Mouse (Mus musculus) adrenal gland, postnatal 10 days (tissue): ENCODE data around the gene Ltbp3. TPM values are rescaled to one million over a fixed set of nuclear protein-coding genes. Genes with fewer than 3 reads are reported as not detected.
A peak's percentile ranks its signal among the peaks of the same experiment; 100 is the strongest.

Experiments used
- DNase-seq: peaks from one replicate; pipeline ENCODE4 v3.0.0; 2021; ENCODE audit warnings: mixed read lengths
- total RNA-seq, 2 experiments: library from RNA; stranded (reverse); gene quantifications; 2 replicates each; pipeline ENCODE4 v1.2.3; 2021

The Ltbp3 gene
- total RNA-seq, 2 experiments from 2014 or later: 185 to 250 TPM

GRCm38 (mm10) chr19:5806809-5807205 is 66.1 kb downstream of the Ltbp3 start:
- DNase-seq: no peak

- DNase-seq: peak; percentile 8
These were observed 67.0 kb downstream of the Ltbp3 start for GRCm38 (mm10) chr19:5807740-5808139.

Other genes with a start within 250 kb of the Ltbp3 start
- gene 1700020D05Rik, start 237.1 kb upstream of the Ltbp3 start, total RNA-seq: 1 to 10 TPM; 1.2 to 2.7 TPM
- gene Snx32, start 230.4 kb upstream of the Ltbp3 start, total RNA-seq: 10 to 100 TPM in 1 of 2 experiments, 1 to 10 TPM in 1; 8.0 to 12.3 TPM
- gene Ovol1, start 180.3 kb upstream of the Ltbp3 start, total RNA-seq: not detected
- 1 to 10 TPM; 6.3 to 7.3 TPM for gene Ap5b1, start 172.9 kb upstream of the Ltbp3 start, total RNA-seq
- gene Rnaseh2c, start 139.0 kb upstream of the Ltbp3 start, total RNA-seq: 100 to 1,000 TPM in 1 of 2 experiments, 10 to 100 TPM in 1; 98.8 to 108 TPM
- gene Kat5, start 130.7 kb upstream of the Ltbp3 start, total RNA-seq: 10 to 100 TPM; 49.9 to 52.2 TPM
- 10 to 100 TPM; 54.1 to 55.7 TPM for gene Rela, start 103.4 kb upstream of the Ltbp3 start, total RNA-seq
- gene Sipa1, start 77.2 kb upstream of the Ltbp3 start, total RNA-seq: 10 to 100 TPM; 52.5 to 68.0 TPM
- 10 to 100 TPM; 49.2 to 50.6 TPM for gene Map3k11, start 52.2 kb upstream of the Ltbp3 start, total RNA-seq
- 10 to 100 TPM; 54.8 to 85.4 TPM for gene Pcnx3, start 52.0 kb upstream of the Ltbp3 start, total RNA-seq
- not detected for gene Kcnk7, start 36.5 kb upstream of the Ltbp3 start, total RNA-seq
- gene Ehbp1l1, start 14.6 kb upstream of the Ltbp3 start, total RNA-seq: 10 to 100 TPM; 29.8 to 48.9 TPM
- gene Fam89b, start 11.3 kb upstream of the Ltbp3 start, total RNA-seq: 10 to 100 TPM; 47.0 to 59.8 TPM
- 10 to 100 TPM; 86.7 to 96.5 TPM for gene Scyl1, start 30.5 kb downstream of the Ltbp3 start, total RNA-seq
- gene Frmd8, start 134.4 kb downstream of the Ltbp3 start, total RNA-seq: 10 to 100 TPM; 29.0 to 34.8 TPM
- gene Slc25a45, start 136.9 kb downstream of the Ltbp3 start, total RNA-seq: 10 to 100 TPM; 13.4 to 14.2 TPM
- 1 to 10 TPM; 1.6 to 1.9 TPM for gene Tigd3, start 153.2 kb downstream of the Ltbp3 start, total RNA-seq
- gene Dpf2, start 172.1 kb downstream of the Ltbp3 start, total RNA-seq: 100 to 1,000 TPM; 105 to 119 TPM
- 10 to 100 TPM; 10.8 to 11.2 TPM for gene Cdc42ep2, start 183.9 kb downstream of the Ltbp3 start, total RNA-seq
- 10 to 100 TPM; 21.3 to 28.0 TPM for gene Pola2, start 223.3 kb downstream of the Ltbp3 start, total RNA-seq
- not detected for gene Slc22a20, start 245.2 kb downstream of the Ltbp3 start, total RNA-seq